Mouse (Mus musculus): Measurements from ENCODE around the gene Barhl1. TPM values are rescaled to one million over a fixed set of nuclear protein-coding genes. Genes with fewer than 3 reads are reported as not detected.

The Barhl1 gene
- polyA plus RNA-seq, 1 experiment from 2014 or later, result not detected

GRCm38 (mm10) chr2:28882826-28883485 is 33.5 kb downstream of the Barhl1 start:
- no peaks in the 10 kb centered on the region for H3K9me3 ChIP-seq

GRCm38 (mm10) chr2:28882047-28882446 is 34.4 kb downstream of the Barhl1 start:
- H3K27ac ChIP-seq, result no peak overlapping the region
- no peak for DNase-seq (ENCODE audit: low spot score)
- H3K4me3 ChIP-seq, result no peak overlapping the region
- H3K9me3 ChIP-seq, result no peaks in the 10 kb centered on the region
- 89% methylated on average over 3 of the region's 3 CpGs for WGBS
- no peaks in the 10 kb centered on the region for H3K4me1 ChIP-seq
- H3K36me3 ChIP-seq, result peaks cover 65% of the 10 kb centered on the region
- no peaks in the 10 kb centered on the region for H3K27me3 ChIP-seq (ENCODE audit: insufficient read depth, poor library complexity, severe bottlenecking)

More at GRCm38 (mm10) chr2:28882826-28883485, 33.5 kb downstream of the Barhl1 start:
- DNase-seq (ENCODE audit: low spot score), result no peak
- H3K4me3 ChIP-seq, result no peak overlapping the region
- H3K27me3 ChIP-seq (ENCODE audit: insufficient read depth, poor library complexity, severe bottlenecking), result no peaks in the 10 kb centered on the region
- no peaks in the 10 kb centered on the region for H3K4me1 ChIP-seq
- 86% methylated on average over 6 of the region's 6 CpGs for WGBS
- peaks cover 65% of the 10 kb centered on the region for H3K36me3 ChIP-seq
- H3K27ac ChIP-seq, result no peak overlapping the region

DNA sequence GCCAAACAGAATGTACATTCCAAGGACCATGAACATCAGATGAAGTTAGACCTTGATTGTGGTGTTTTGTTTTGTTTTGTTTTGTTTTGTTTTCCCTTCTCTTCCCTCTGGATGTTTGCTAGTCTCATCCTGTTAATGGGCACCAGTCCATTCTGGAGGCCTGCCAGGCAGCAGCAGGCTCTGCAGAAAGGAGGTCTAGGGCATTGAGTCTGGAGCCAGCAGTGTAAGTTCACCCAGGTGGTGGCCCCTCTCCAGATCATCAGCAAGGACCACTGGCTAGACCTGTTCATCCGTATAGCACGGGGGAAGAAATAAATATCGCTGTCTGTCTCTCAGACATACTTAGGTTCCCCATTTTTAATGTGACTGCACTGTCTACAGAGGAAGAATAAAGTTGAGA is 35.2 kb downstream of the Barhl1 start:
- Histone ChIP-seq H3K27ac (no peak overlapping the region), H3K4me3 (no peak overlapping the region), H3K4me1 (no peaks in the 10 kb centered on the region), H3K27me3 (ENCODE audit: insufficient read depth, poor library complexity, severe bottlenecking) (no peaks in the 10 kb centered on the region), H3K9me3 (no peaks in the 10 kb centered on the region), H3K36me3 (peaks cover 66% of the 10 kb centered on the region)
- 92% methylated on average over 3 of the region's 3 CpGs for WGBS
- no peak for DNase-seq (ENCODE audit: low spot score)

- Histone ChIP-seq H3K36me3 (peaks cover 53% of the 10 kb centered on the region), H3K4me3 (no peak overlapping the region)
- 91% methylated on average over 11 of the region's 11 CpGs for WGBS
Measured at GRCm38 (mm10) chr2:28875554-28875953, 40.9 kb downstream of the Barhl1 start.

DNA sequence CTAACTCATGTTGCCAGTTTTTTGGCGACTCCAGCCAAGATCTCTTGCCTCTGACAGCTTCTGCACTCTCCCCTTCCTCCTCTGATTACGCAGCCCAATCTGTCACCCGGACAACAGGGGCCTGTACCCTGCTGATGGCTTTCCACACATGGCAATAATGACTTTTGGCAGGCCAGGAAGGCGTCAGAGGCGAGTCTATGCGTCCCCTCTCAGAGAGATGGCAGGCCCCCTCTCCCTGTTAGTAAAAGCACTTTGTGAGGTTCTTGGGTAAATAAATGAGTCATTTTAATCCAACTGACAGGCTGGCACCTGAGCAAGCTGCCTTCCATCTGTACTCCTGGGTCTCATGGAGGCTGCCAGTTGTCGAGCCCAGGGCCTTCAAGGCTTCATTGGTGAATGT is 49.0 kb downstream of the Barhl1 start:
- H3K36me3 ChIP-seq, result peaks cover 72% of the 10 kb centered on the region
- 68% methylated on average over 7 of the region's 7 CpGs for WGBS

More at GRCm38 (mm10) chr2:28875554-28875953, 40.9 kb downstream of the Barhl1 start:
- Histone ChIP-seq H3K9me3 (no peaks in the 10 kb centered on the region), H3K4me1 (no peaks in the 10 kb centered on the region), H3K27ac (no peak overlapping the region), H3K27me3 (ENCODE audit: insufficient read depth, poor library complexity, severe bottlenecking) (no peaks in the 10 kb centered on the region)
- DNase-seq (ENCODE audit: low spot score), result no peak

DNA sequence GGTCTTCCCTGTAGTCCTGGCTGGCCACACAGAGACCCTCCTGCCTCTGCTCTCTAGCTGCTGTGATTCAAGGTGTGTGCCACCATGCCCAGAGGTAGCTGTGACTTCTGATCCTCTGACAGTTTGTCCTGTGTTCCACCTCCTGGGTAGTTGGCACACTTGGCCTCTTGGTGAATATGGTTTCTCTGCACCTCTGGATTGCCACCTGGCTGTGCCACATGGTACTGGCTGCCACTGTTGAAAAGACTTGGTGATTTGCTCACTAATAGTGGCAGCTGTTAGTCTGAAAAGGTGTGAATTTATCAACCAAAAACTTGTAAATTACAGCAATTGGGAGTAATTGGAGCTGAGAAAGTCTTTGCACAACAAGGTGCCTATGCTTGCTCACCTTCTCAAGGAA is 52.6 kb downstream of the Barhl1 start:
- H3K36me3 ChIP-seq, result peaks cover 95% of the 10 kb centered on the region

More for the DNA sequence above, 49.0 kb downstream of the Barhl1 start:
- DNase-seq (ENCODE audit: low spot score), result no peak
- Histone ChIP-seq H3K9me3 (no peaks in the 10 kb centered on the region), H3K4me3 (no peak overlapping the region), H3K27me3 (ENCODE audit: insufficient read depth, poor library complexity, severe bottlenecking) (no peaks in the 10 kb centered on the region), H3K27ac (no peak overlapping the region), H3K4me1 (no peaks in the 10 kb centered on the region)

DNA sequence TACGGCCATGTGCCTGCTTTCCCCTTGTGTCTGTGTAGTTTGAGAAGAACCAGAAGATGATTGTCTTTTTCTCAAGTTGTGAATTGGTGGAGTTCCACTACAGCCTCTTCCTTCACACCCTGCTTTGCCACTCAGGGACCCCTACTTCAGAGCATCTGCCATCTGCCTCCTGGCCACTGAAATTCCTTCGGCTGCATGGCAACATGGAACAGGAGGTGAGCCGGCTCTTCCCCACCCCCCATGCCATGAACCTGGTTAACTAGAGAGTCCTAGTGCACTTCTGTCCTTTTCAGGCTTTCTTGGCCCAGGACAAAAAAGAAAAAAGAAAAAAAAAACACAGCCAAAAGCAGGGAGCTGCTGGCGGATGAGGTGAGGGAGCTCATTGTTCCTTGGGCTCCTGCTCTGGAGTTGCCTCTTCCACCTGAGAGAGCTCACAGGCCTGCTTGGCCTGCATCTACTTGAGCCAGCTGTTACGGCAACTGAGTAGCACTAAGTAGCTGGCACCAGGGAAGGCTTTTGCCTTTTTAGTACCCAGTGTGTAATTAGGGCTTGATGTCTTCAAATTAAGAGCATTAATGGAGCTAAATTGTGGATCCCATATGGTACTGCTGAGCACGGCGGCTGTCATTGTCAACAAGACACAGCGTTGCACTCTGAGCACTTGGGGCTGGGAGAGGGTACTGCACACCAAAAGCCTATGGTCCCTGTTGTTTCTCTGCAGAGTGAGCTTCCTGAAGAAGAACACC is 55.6 kb downstream of the Barhl1 start:
- no peaks in the 10 kb centered on the region for H3K27me3 ChIP-seq (ENCODE audit: insufficient read depth, poor library complexity, severe bottlenecking)
- DNase-seq (ENCODE audit: low spot score), result no peak
- no peaks in the 10 kb centered on the region for H3K4me1 ChIP-seq
- H3K27ac ChIP-seq, result no peak overlapping the region
- H3K4me3 ChIP-seq, result no peak overlapping the region
- H3K9me3 ChIP-seq, result no peaks in the 10 kb centered on the region
- WGBS, result 92% methylated on average over 8 of the region's 8 CpGs
- peaks cover 92% of the 10 kb centered on the region for H3K36me3 ChIP-seq

More for the DNA sequence above, 52.6 kb downstream of the Barhl1 start:
- no peaks in the 10 kb centered on the region for H3K4me1 ChIP-seq
- no peak overlapping the region for H3K27ac ChIP-seq
- no peaks in the 10 kb centered on the region for H3K9me3 ChIP-seq
- no peak overlapping the region for H3K4me3 ChIP-seq
- DNase-seq (ENCODE audit: low spot score), result no peak
- no peaks in the 10 kb centered on the region for H3K27me3 ChIP-seq (ENCODE audit: insufficient read depth, poor library complexity, severe bottlenecking)

DNA sequence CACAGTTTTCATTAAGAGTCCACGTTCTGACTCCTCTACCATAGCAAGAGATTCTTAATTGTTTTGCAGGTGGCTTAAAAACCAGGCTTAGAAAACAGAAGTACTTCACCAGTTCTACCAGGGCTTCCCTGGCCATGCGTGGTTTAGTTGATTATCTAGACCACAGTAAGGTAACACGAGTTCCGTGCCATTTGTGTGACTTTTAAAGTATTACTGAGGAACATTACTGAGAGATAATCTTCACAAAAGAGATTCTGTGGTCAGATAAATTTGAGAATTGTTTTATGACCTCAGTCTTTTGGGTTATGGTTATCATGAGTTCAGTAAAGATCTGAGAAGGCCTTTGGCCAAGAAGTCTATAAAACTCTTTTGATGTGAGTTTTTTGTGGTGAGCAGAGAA is 57.2 kb downstream of the Barhl1 start:
- Histone ChIP-seq H3K4me3 (no peak overlapping the region), H3K27ac (no peak overlapping the region), H3K27me3 (ENCODE audit: insufficient read depth, poor library complexity, severe bottlenecking) (no peaks in the 10 kb centered on the region), H3K36me3 (peaks cover 89% of the 10 kb centered on the region), H3K9me3 (no peaks in the 10 kb centered on the region), H3K4me1 (no peaks in the 10 kb centered on the region)
- DNase-seq (ENCODE audit: low spot score), result no peak
- WGBS, result 91% methylated on average over 4 of the region's 4 CpGs

Other genes with a start within 250 kb of the Barhl1 start
- 3.2 and 4.7 TPM in 2 replicates for gene Spaca9, start 216.9 kb downstream of the Barhl1 start, polyA plus RNA-seq (2016; fragmentation: Nextera tagmentation; extraction: Ambion mirVana)
- 0.55 and 1.1 TPM in 2 replicates for gene Ak8, start 216.5 kb downstream of the Barhl1 start, polyA plus RNA-seq (2016; fragmentation: Nextera tagmentation; extraction: Ambion mirVana)
- 12.8 and 15.4 TPM in 2 replicates for gene Gtf3c4, start 76.3 kb downstream of the Barhl1 start, polyA plus RNA-seq (2016; fragmentation: Nextera tagmentation; extraction: Ambion mirVana)
- 13.8 and 15.0 TPM in 2 replicates for gene Ddx31, start 76.3 kb downstream of the Barhl1 start, polyA plus RNA-seq (2016; fragmentation: Nextera tagmentation; extraction: Ambion mirVana)
- 0.13 and 0.51 TPM in 2 replicates for gene Cfap77, start 138.4 kb upstream of the Barhl1 start, polyA plus RNA-seq (2016; fragmentation: Nextera tagmentation; extraction: Ambion mirVana)
- gene Ttf1, start 143.6 kb upstream of the Barhl1 start, polyA plus RNA-seq (2016; fragmentation: Nextera tagmentation; extraction: Ambion mirVana), result 7.5 and 9.5 TPM in 2 replicates
- gene Setx, start 207.5 kb upstream of the Barhl1 start, polyA plus RNA-seq (2016; fragmentation: Nextera tagmentation; extraction: Ambion mirVana), result 10.0 and 12.5 TPM in 2 replicates